Mouse (Mus musculus): ENCODE data around the gene Uqcc3.
"Not testable (repeated sequence)": the region's sequence is repeated elsewhere in the genome, so short reads cannot be mapped to it uniquely, and the experiment has no call there.

- not testable (repeated sequence) for TF ChIP-seq EP300, CTCF (IDR thresholded peaks at IDR 0.05; ENCODE audit: low read depth)
Measured at GRCm38 (mm10) chr19:8870381-8870780, 10.3 kb downstream of the Uqcc3 start.

Measured in heart, postnatal 0 days (tissue).